Mouse (Mus musculus): ENCODE data around the gene Vezt.

GRCm38 (mm10) chr10:93954023-93954422, 81.6 kb downstream of the Vezt start:
- TF ChIP-seq POLR2A (IDR thresholded peaks at IDR 0.05; ENCODE audit: insufficient read length, low read depth): no peak
- no peak for TF ChIP-seq POLR2AphosphoS2 (IDR thresholded peaks at IDR 0.05; ENCODE audit: insufficient read length, low read depth)

Data from myocyte (in vitro differentiated cells).